Mouse (Mus musculus) T-helper 1 cell (primary cell): ENCODE measurements at regions not wholly inside any gene's neighbourhood (a gene's known extent, or its start where the extent isn't known, plus 50 kb on each side); places are given as distances from the start of the nearest gene placed in this dataset.

ENCODE experiments used
- in situ Hi-C: fragments of 300-600 bp; cut with MboI, MseI; formaldehyde crosslinking; loops from one replicate; pipeline ENCODE4 v1.15.1; 2025; ENCODE audit warnings: high pct_unique_total_duplicates

- in situ Hi-C loops, result no loop called here
Observed at GRCm38 (mm10) chr10:19149196-19149869, 133.9 kb upstream of the Tnfaip3 start.

- in situ Hi-C loops, result no loop called here
Observed at GRCm38 (mm10) chr10:19141481-19141880, 126.0 kb upstream of the Tnfaip3 start.

- in situ Hi-C loops, result no loop called here
Observed at GRCm38 (mm10) chr10:19140628-19141027, 125.2 kb upstream of the Tnfaip3 start.

GRCm38 (mm10) chr10:19139234-19139633 is 123.8 kb upstream of the Tnfaip3 start:
- in situ Hi-C loops, result loop anchor here (10.0 kb wide), 1 partner anchor 1296 kb away; no protein-coding TSS in a partner anchor

GRCm38 (mm10) chr10:19138258-19138657 is 122.8 kb upstream of the Tnfaip3 start:
- in situ Hi-C loops, result loop anchor here (10.0 kb wide), 1 partner anchor 1297 kb away; no protein-coding TSS in a partner anchor

- in situ Hi-C loops, result no loop called here
Observed at GRCm38 (mm10) chr10:19127581-19128291, 112.3 kb upstream of the Tnfaip3 start.

- in situ Hi-C loops, result no loop called here
Observed at GRCm38 (mm10) chr10:19126922-19127321, 111.5 kb upstream of the Tnfaip3 start.

- in situ Hi-C loops, result no loop called here
Observed at GRCm38 (mm10) chr10:19126438-19126837, 111.0 kb upstream of the Tnfaip3 start.

- in situ Hi-C loops, result no loop called here
Observed at GRCm38 (mm10) chr10:19123691-19124090, 108.2 kb upstream of the Tnfaip3 start.

- in situ Hi-C loops, result no loop called here
Observed at GRCm38 (mm10) chr10:19122221-19122620, 106.8 kb upstream of the Tnfaip3 start.

GRCm38 (mm10) chr10:19119281-19120049 is 104.0 kb upstream of the Tnfaip3 start:
- in situ Hi-C loops, result no loop called here

- in situ Hi-C loops, result no loop called here
Observed at GRCm38 (mm10) chr10:19118569-19119280, 103.3 kb upstream of the Tnfaip3 start.

GRCm38 (mm10) chr10:19117071-19117605 is 101.7 kb upstream of the Tnfaip3 start:
- in situ Hi-C loops, result no loop called here

GRCm38 (mm10) chr10:19112459-19112858 is 97.0 kb upstream of the Tnfaip3 start:
- in situ Hi-C loops, result no loop called here

GRCm38 (mm10) chr10:19105231-19105681 is 89.8 kb upstream of the Tnfaip3 start:
- in situ Hi-C loops, result no loop called here

GRCm38 (mm10) chr10:19104671-19105203 is 89.3 kb upstream of the Tnfaip3 start:
- in situ Hi-C loops, result no loop called here

- in situ Hi-C loops, result no loop called here
Observed at GRCm38 (mm10) chr10:19099369-19100285, 84.2 kb upstream of the Tnfaip3 start.

- in situ Hi-C loops, result no loop called here
Observed at GRCm38 (mm10) chr10:19094297-19094696, 78.8 kb upstream of the Tnfaip3 start.

- in situ Hi-C loops, result no loop called here
Observed at GRCm38 (mm10) chr10:19093689-19094088, 78.2 kb upstream of the Tnfaip3 start.

GRCm38 (mm10) chr10:19091949-19092348 is 76.5 kb upstream of the Tnfaip3 start:
- in situ Hi-C loops, result no loop called here
